Mouse (Mus musculus) neural tube, embryonic 13.5 days (tissue): ENCODE measurements around the gene Sult3a1. TPM values are rescaled to one million over a fixed set of nuclear protein-coding genes. Genes with fewer than 3 reads are reported as not detected.

Experiments
- polyA plus RNA-seq: library from polyadenylated mRNA; unstranded; fragments of >200 nt; fragmentation: Nextera tagmentation; extraction: Ambion mirVana; gene quantifications from 2 replicates; pipeline ENCODE4 v1.2.1, GENCODE M21; 2015

Gene Sult3a1
- polyA plus RNA-seq, 1 experiment from 2014 or later: not detected

Other genes with a start within 250 kb of the Sult3a1 start
- gene Clvs2, start 233.0 kb upstream of the Sult3a1 start, polyA plus RNA-seq: 13.4 and 15.5 TPM in 2 replicates
- gene Sult3a2, start 71.0 kb upstream of the Sult3a1 start, polyA plus RNA-seq: not detected in 2 replicates
- 0.21 and 0.25 TPM in 2 replicates for gene Rsph4a, start 47.4 kb downstream of the Sult3a1 start, polyA plus RNA-seq
- 24.5 and 25.9 TPM in 2 replicates for gene Zup1, start 93.5 kb downstream of the Sult3a1 start, polyA plus RNA-seq
- 128 and 141 TPM in 2 replicates for gene Rwdd1, start 161.9 kb downstream of the Sult3a1 start, polyA plus RNA-seq
- gene Trappc3l, start 179.9 kb downstream of the Sult3a1 start, polyA plus RNA-seq: not detected in 2 replicates
- not detected in 2 replicates for gene Calhm4, start 186.6 kb downstream of the Sult3a1 start, polyA plus RNA-seq
- gene Calhm5, start 238.8 kb downstream of the Sult3a1 start, polyA plus RNA-seq: 0.79 and 0.81 TPM in 2 replicates